Mouse (Mus musculus): Measurements from ENCODE around the gene Srsf7. TPM values are rescaled to one million over a fixed set of nuclear protein-coding genes. Genes with fewer than 3 reads are reported as not detected.
"Not testable (repeated sequence)": the region's sequence is repeated elsewhere in the genome, so short reads cannot be mapped to it uniquely, and the experiment has no call there.

Gene Srsf7
- total and polyA plus RNA-seq, 3 experiments: 226 to 486 (median 351) TPM

DNA sequence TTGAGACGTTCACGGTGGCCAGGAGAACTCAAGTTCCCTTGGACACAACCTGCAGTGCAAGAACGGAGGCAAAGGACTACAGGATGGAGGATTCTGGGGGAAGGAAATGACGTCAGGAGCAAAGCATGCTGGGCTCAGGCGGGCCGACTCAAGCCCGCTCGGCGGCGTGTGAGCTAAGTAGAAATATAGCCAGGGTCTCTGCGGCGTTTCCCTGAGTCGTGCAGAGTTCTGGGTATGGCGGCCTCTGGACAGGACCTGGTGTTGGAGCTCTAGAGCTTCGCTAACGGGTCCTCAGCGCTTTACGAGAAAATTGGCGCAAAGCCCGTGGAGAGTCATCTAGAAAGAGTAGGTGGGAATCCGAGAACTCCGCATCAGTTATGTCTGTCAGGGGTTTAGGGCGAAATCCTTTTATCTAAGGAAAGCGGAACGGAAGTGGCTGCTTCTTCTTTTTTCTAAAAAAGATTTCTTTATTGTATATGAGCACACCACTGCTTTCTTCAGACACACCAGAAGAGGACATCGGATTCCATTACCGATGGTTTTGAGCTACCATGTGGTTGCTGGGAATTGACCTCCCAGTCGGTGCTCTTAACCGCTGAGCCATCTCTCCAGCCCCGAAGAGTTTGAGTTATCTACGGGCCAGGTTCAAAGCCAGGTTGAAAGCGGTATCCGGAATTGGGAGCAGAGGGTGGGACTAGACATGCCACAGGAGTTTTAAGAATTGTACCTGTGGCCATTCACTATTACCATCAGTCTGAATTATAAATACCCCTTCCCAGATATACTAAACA lies 17.4 kb upstream of the Srsf7 start, which contains the start of gene Gemin6:
Gene Gemin6 (plus strand): TSS at position 116 of the 791 bp plus-strand sequence.
- H3K4me1 ChIP-seq (ENCODE audit: insufficient read depth, low read depth, low read length): peaks cover 46% of the 10 kb centered on the region
- H3K4me3 ChIP-seq (ENCODE audit: low read depth, low read length): peak within 1 kb of the TSS; percentile 71
- peak; percentile 76 for DNase-seq (ENCODE audit: low spot score)
- no peaks in the 10 kb centered on the region for H3K27me3 ChIP-seq (ENCODE audit: insufficient read depth, low read length)
- H3K36me3 ChIP-seq (replicated peaks): peaks cover 23% of the 10 kb centered on the region
- peak; percentile 86 for ATAC-seq (ENCODE audit: extremely low read depth, insufficient number of reproducible peaks, low FRiP score, poor library complexity, severe bottlenecking)
- TF ChIP-seq TAL1 (conservative IDR thresholded peaks at IDR 0.05; ENCODE audit: low read depth, low read length) (no peak), GATA2 (IDR thresholded peaks at IDR 0.05; ENCODE audit: borderline replicate concordance, low read depth, low read length) (no peak), CTCF (IDR thresholded peaks at IDR 0.05; ENCODE audit: low read depth, low read length) (no peak), POLR2AphosphoS5 (IDR thresholded peaks at IDR 0.05; ENCODE audit: insufficient replicate concordance, low read depth, low read length) (no peak), GATA1 (IDR thresholded peaks at IDR 0.05; ENCODE audit: borderline replicate concordance, low read length) (no peak)
- no peaks in the 10 kb centered on the region for H3K9me3 ChIP-seq (replicated peaks)

GRCm38 (mm10) chr17:80223829-80224228 lies 16.7 kb upstream of the Srsf7 start:
- no peak for ATAC-seq (ENCODE audit: extremely low read depth, insufficient number of reproducible peaks, low FRiP score, poor library complexity, severe bottlenecking)
- H3K36me3 ChIP-seq (replicated peaks): peaks cover 16% of the 10 kb centered on the region
- DNase-seq (ENCODE audit: low spot score): no peak

GRCm38 (mm10) chr17:80221890-80222628 lies 15.0 kb upstream of the Srsf7 start:
- Histone ChIP-seq H3K4me3 (ENCODE audit: low read depth, low read length) (peak overlapping the region; percentile 13; the same call in 1 of the 2 replicates), H3K36me3 (replicated peaks) (peaks cover 4% of the 10 kb centered on the region), H3K9me3 (replicated peaks) (no peaks in the 10 kb centered on the region), H3K27me3 (ENCODE audit: insufficient read depth, low read length) (no peaks in the 10 kb centered on the region; the same call in 1 of the 2 replicates), H3K4me1 (ENCODE audit: insufficient read depth, low read depth, low read length) (peaks cover 43% of the 10 kb centered on the region)
- no peak for DNase-seq (ENCODE audit: low spot score)
- no peak for ATAC-seq (ENCODE audit: extremely low read depth, insufficient number of reproducible peaks, low FRiP score, poor library complexity, severe bottlenecking)
- no peak for TF ChIP-seq POLR2AphosphoS5 (IDR thresholded peaks at IDR 0.05; ENCODE audit: insufficient replicate concordance, low read depth, low read length)
- no peak for TF ChIP-seq TAL1 (conservative IDR thresholded peaks at IDR 0.05; ENCODE audit: low read depth, low read length)
- no peak for TF ChIP-seq GATA2 (IDR thresholded peaks at IDR 0.05; ENCODE audit: borderline replicate concordance, low read depth, low read length)
- no peak for TF ChIP-seq CTCF (IDR thresholded peaks at IDR 0.05; ENCODE audit: low read depth, low read length)
- no peak for TF ChIP-seq GATA1 (IDR thresholded peaks at IDR 0.05; ENCODE audit: borderline replicate concordance, low read length)

More at GRCm38 (mm10) chr17:80223829-80224228, 16.7 kb upstream of the Srsf7 start:
- no peaks in the 10 kb centered on the region for H3K27me3 ChIP-seq (ENCODE audit: insufficient read depth, low read length)
- peak overlapping the region; percentile 71 for H3K4me3 ChIP-seq (ENCODE audit: low read depth, low read length)
- no peaks in the 10 kb centered on the region for H3K9me3 ChIP-seq (replicated peaks)
- TF ChIP-seq GATA1 (IDR thresholded peaks at IDR 0.05; ENCODE audit: borderline replicate concordance, low read length): no peak
- TF ChIP-seq TAL1 (conservative IDR thresholded peaks at IDR 0.05; ENCODE audit: low read depth, low read length): no peak
- TF ChIP-seq CTCF (IDR thresholded peaks at IDR 0.05; ENCODE audit: low read depth, low read length): no peak
- peaks cover 46% of the 10 kb centered on the region for H3K4me1 ChIP-seq (ENCODE audit: insufficient read depth, low read depth, low read length)

- DNase-seq (ENCODE audit: low spot score) (peak; percentile 66), ATAC-seq (ENCODE audit: extremely low read depth, insufficient number of reproducible peaks, low FRiP score, poor library complexity, severe bottlenecking) (peak; percentile 76)
- Histone ChIP-seq H3K4me3 (ENCODE audit: low read depth, low read length) (peak overlapping the region; percentile 31; the same call in 1 of the 2 replicates), H3K27me3 (ENCODE audit: insufficient read depth, low read length) (no peaks in the 10 kb centered on the region; the same call in 1 of the 2 replicates), H3K9me3 (replicated peaks) (no peaks in the 10 kb centered on the region), H3K36me3 (replicated peaks) (no peaks in the 10 kb centered on the region), H3K4me1 (ENCODE audit: insufficient read depth, low read depth, low read length) (peaks cover 43% of the 10 kb centered on the region)
- no peak for TF ChIP-seq TAL1 (conservative IDR thresholded peaks at IDR 0.05; ENCODE audit: low read depth, low read length)
- no peak for TF ChIP-seq GATA2 (IDR thresholded peaks at IDR 0.05; ENCODE audit: borderline replicate concordance, low read depth, low read length)
Measured at GRCm38 (mm10) chr17:80221202-80221601, 14.1 kb upstream of the Srsf7 start.

DNA sequence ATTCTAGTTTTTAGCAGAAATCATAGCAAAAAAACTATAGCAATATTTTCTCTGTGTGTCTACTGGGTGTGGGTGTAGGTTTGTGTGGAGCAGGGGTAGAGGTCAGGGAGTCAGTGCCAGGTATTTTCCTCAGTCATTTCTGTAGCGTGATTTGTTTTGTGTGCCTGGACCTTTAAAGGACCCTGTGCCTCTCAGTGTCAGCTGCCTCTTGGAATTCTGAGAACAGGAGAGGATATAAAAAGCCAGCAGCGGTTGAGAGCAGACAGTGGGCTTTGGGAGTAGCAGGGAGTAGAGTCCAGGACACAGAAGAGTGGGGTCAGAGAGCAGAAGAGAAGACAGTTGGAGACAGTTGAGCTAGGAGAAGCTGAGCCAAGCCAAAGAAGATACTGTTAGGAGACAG lies 13.0 kb upstream of the Srsf7 start:
- Histone ChIP-seq H3K4me3 (ENCODE audit: low read depth, low read length) (no peak overlapping the region), H3K4me1 (ENCODE audit: insufficient read depth, low read depth, low read length) (peaks cover 39% of the 10 kb centered on the region), H3K27me3 (ENCODE audit: insufficient read depth, low read length) (no peaks in the 10 kb centered on the region; the same call in 1 of the 2 replicates), H3K36me3 (replicated peaks) (no peaks in the 10 kb centered on the region), H3K9me3 (replicated peaks) (no peaks in the 10 kb centered on the region)
- no peak for TF ChIP-seq CTCF (IDR thresholded peaks at IDR 0.05; ENCODE audit: low read depth, low read length)
- no peak for TF ChIP-seq GATA1 (IDR thresholded peaks at IDR 0.05; ENCODE audit: borderline replicate concordance, low read length)
- no peak for TF ChIP-seq POLR2AphosphoS5 (IDR thresholded peaks at IDR 0.05; ENCODE audit: insufficient replicate concordance, low read depth, low read length)
- no peak for TF ChIP-seq GATA2 (IDR thresholded peaks at IDR 0.05; ENCODE audit: borderline replicate concordance, low read depth, low read length)
- no peak for TF ChIP-seq TAL1 (conservative IDR thresholded peaks at IDR 0.05; ENCODE audit: low read depth, low read length)
- ATAC-seq (ENCODE audit: extremely low read depth, insufficient number of reproducible peaks, low FRiP score, poor library complexity, severe bottlenecking) (no peak), DNase-seq (ENCODE audit: low spot score) (no peak)

DNA sequence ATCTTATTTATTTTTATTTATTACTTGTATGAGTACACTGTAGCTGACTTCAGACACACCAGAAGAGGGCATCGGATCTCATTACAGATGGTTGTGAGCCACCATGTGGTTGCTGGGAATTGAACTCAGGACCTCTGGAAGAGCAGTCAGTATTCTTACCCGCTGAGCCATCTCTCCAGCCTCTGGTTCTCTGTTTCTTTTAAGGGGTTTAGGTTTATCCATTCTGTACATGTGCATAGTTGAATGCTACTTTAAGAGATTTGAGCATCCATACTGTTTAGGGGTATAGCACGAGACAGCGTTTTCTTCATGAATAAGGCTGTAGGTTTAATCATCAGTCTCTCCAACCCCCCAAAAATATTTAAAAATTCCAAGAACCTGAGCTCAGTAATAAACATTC lies 6.9 kb upstream of the Srsf7 start:
- H3K36me3 ChIP-seq (replicated peaks); H3K9me3 ChIP-seq (replicated peaks); ATAC-seq (ENCODE audit: extremely low read depth, insufficient number of reproducible peaks, low FRiP score, poor library complexity, severe bottlenecking); DNase-seq (ENCODE audit: low spot score); H3K27me3 ChIP-seq (ENCODE audit: insufficient read depth, low read length); H3K4me3 ChIP-seq (ENCODE audit: low read depth, low read length); H3K4me1 ChIP-seq (ENCODE audit: insufficient read depth, low read depth, low read length): not testable (repeated sequence)

Measured in G1E (cell line).